Mouse (Mus musculus): ENCODE data around the gene Atp6ap1.

GRCm38 (mm10) chrX:74304867-74305700 is 8.2 kb downstream of the Atp6ap1 start, which contains the start of gene Gdi1:
- TF ChIP-seq CTCF (IDR thresholded peaks at IDR 0.05; ENCODE audit: control insufficient read depth, insufficient read depth, insufficient read length) (no peak), USF1 (IDR thresholded peaks at IDR 0.05; ENCODE audit: low read depth) (no peak), MAX (IDR thresholded peaks at IDR 0.05) (no peak), MYOG (IDR thresholded peaks at IDR 0.05; ENCODE audit: control insufficient read depth, extremely low read depth, insufficient read length) (no peak)
